Mouse (Mus musculus): ENCODE results near the gene Gramd2. TPM values are rescaled to one million over a fixed set of nuclear protein-coding genes. Genes with fewer than 3 reads are reported as not detected.

The Gramd2 gene
- polyA plus RNA-seq, 1 experiment from 2014 or later: 0.17 TPM

DNA sequence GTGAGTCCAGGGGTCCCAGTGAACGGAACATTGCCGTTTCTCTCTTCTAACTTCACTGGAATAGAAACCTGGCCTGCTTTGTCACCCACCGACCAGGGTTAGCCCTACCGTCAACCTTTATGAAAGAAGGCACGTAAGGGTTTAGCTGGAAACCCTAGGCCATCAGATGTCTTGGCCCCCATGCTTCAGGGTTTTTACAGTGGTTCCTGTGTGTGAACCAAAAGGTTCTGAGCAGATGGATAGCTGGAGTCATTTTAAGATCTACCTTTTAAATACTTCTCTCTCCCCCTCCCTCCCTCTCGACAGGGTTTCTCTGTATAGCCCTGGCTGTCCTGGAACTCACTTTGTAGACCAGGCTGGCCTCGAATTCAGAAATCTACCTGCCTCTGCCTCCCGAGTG is 13.9 kb upstream of the Gramd2 start:
- Histone ChIP-seq H3K27ac (ENCODE audit: low read depth, low read length) (no peak overlapping the region), H3K4me3 (ENCODE audit: low read depth, low read length) (no peak overlapping the region), H3K36me3 (ENCODE audit: control insufficient read depth, insufficient read depth, low read length) (peaks cover 41% of the 10 kb centered on the region), H3K27me3 (ENCODE audit: control insufficient read depth, insufficient read depth, low read length) (no peaks in the 10 kb centered on the region), H3K4me1 (ENCODE audit: control insufficient read depth, insufficient read depth, low read length) (peaks cover 7% of the 10 kb centered on the region), H3K9me3 (ENCODE audit: control insufficient read depth, low read length) (no peaks in the 10 kb centered on the region), H3K4me2 (ENCODE audit: low read depth) (no peak overlapping the region), H3K9ac (ENCODE audit: low read length) (no peak overlapping the region)
- DNase-seq (ENCODE audit: low spot score): no peak
- 90% methylated on average over 8 of the region's 8 CpGs for WGBS
- no peak for ATAC-seq (ENCODE audit: insufficient read depth, low FRiP score, low TSS enrichment)

DNA sequence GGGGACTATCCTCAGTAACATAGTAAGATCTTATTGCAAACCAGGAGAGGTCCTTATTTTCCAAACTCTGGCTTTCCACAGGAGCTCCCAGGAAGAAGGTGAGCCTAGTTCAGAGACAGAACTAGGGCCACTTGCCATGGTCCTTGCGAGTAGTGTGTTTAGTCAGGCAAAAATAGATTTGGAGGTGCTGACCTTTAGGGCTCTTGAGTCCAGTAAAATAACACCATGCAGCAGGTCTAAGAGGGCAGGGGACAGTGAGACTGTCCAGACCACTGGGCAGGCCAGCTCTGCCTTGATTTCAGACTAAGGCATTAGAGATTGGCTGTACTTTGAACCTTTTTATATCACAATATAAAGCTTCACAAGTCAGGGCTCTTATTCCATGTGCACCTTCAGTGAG is 13.1 kb upstream of the Gramd2 start:
- H3K27me3 ChIP-seq (ENCODE audit: control insufficient read depth, insufficient read depth, low read length): no peaks in the 10 kb centered on the region
- peaks cover 44% of the 10 kb centered on the region for H3K36me3 ChIP-seq (ENCODE audit: control insufficient read depth, insufficient read depth, low read length)
- H3K4me3 ChIP-seq (ENCODE audit: low read depth, low read length): no peak overlapping the region
- H3K9me3 ChIP-seq (ENCODE audit: control insufficient read depth, low read length): no peaks in the 10 kb centered on the region
- no peak overlapping the region for H3K9ac ChIP-seq (ENCODE audit: low read length)
- ATAC-seq (ENCODE audit: insufficient read depth, low FRiP score, low TSS enrichment): no peak
- WGBS: 90% methylated on average over 1 of the region's 1 CpGs
- H3K27ac ChIP-seq (ENCODE audit: low read depth, low read length): no peak overlapping the region
- H3K4me1 ChIP-seq (ENCODE audit: control insufficient read depth, insufficient read depth, low read length): peaks cover under 1% of the 10 kb centered on the region; the same call in 1 of the 2 replicates
- no peak overlapping the region for H3K4me2 ChIP-seq (ENCODE audit: low read depth)
- no peak for DNase-seq (ENCODE audit: low spot score)

GRCm38 (mm10) chr9:59667250-59667649 is 12.7 kb upstream of the Gramd2 start:
- no peaks in the 10 kb centered on the region for H3K27me3 ChIP-seq (ENCODE audit: control insufficient read depth, insufficient read depth, low read length)
- no peak overlapping the region for H3K4me3 ChIP-seq (ENCODE audit: low read depth, low read length)
- no peak overlapping the region for H3K4me2 ChIP-seq (ENCODE audit: low read depth)
- WGBS: 92% methylated on average over 4 of the region's 4 CpGs
- no peak overlapping the region for H3K9ac ChIP-seq (ENCODE audit: low read length)
- H3K4me1 ChIP-seq (ENCODE audit: control insufficient read depth, insufficient read depth, low read length): no peaks in the 10 kb centered on the region
- H3K9me3 ChIP-seq (ENCODE audit: control insufficient read depth, low read length): no peaks in the 10 kb centered on the region
- no peak overlapping the region for H3K27ac ChIP-seq (ENCODE audit: low read depth, low read length)
- ATAC-seq (ENCODE audit: insufficient read depth, low FRiP score, low TSS enrichment): no peak
- peaks cover 47% of the 10 kb centered on the region for H3K36me3 ChIP-seq (ENCODE audit: control insufficient read depth, insufficient read depth, low read length)
- no peak for DNase-seq (ENCODE audit: low spot score)

DNA sequence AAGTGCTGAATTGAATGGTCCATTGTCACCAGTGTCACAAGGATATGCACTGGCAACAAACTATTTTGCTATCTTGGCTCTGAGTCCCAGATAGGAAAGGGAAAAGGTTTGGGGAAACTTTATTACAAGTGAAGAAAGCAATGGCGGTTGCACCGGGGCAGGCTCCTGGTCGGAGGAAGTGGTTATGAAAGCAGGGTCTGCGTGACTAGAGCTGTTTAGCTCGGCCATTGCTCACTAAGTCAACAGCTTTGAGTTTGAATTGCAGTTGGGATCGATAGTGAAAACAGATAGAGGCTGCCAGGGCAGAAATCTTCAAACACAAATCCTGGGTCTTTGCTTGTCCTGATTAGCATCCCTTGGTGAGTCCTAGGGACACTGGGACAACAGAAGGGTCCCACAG is 12.0 kb upstream of the Gramd2 start:
- DNase-seq (ENCODE audit: low spot score) (no peak), ATAC-seq (ENCODE audit: insufficient read depth, low FRiP score, low TSS enrichment) (no peak)
- WGBS: 88% methylated on average over 6 of the region's 6 CpGs
- Histone ChIP-seq H3K27ac (ENCODE audit: low read depth, low read length) (no peak overlapping the region), H3K9ac (ENCODE audit: low read length) (no peak overlapping the region), H3K27me3 (ENCODE audit: control insufficient read depth, insufficient read depth, low read length) (no peaks in the 10 kb centered on the region), H3K4me3 (ENCODE audit: low read depth, low read length) (no peak overlapping the region), H3K9me3 (ENCODE audit: control insufficient read depth, low read length) (no peaks in the 10 kb centered on the region), H3K4me2 (ENCODE audit: low read depth) (no peak overlapping the region), H3K4me1 (ENCODE audit: control insufficient read depth, insufficient read depth, low read length) (no peaks in the 10 kb centered on the region), H3K36me3 (ENCODE audit: control insufficient read depth, insufficient read depth, low read length) (peaks cover 51% of the 10 kb centered on the region)

DNA sequence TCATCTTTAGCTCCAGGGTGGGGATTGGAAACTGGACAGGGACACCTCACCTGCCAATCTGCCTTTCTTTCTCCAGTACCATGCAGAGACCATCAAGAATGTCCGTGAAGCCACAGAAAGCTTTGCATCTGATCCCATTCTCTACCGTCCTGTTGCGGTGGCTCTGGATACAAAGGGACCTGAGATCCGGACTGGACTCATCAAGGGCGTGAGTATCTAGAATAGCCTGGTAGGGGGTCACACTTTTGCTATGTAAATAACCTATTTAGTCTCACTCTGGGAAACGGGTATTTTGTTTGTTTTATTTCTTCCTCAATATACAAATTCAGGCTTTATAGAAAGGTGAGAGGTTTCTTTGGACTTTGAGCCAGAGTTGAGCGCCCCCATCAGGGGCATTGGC is 11.5 kb upstream of the Gramd2 start:
- WGBS: 82% methylated on average over 7 of the region's 7 CpGs
- no peak for ATAC-seq (ENCODE audit: insufficient read depth, low FRiP score, low TSS enrichment)
- no peak overlapping the region for H3K9ac ChIP-seq (ENCODE audit: low read length)
- no peak overlapping the region for H3K27ac ChIP-seq (ENCODE audit: low read depth, low read length)
- H3K4me2 ChIP-seq (ENCODE audit: low read depth): no peak overlapping the region
- H3K27me3 ChIP-seq (ENCODE audit: control insufficient read depth, insufficient read depth, low read length): no peaks in the 10 kb centered on the region
- no peaks in the 10 kb centered on the region for H3K9me3 ChIP-seq (ENCODE audit: control insufficient read depth, low read length)
- peaks cover 52% of the 10 kb centered on the region for H3K36me3 ChIP-seq (ENCODE audit: control insufficient read depth, insufficient read depth, low read length)
- H3K4me3 ChIP-seq (ENCODE audit: low read depth, low read length): no peak overlapping the region
- DNase-seq (ENCODE audit: low spot score): no peak
- no peaks in the 10 kb centered on the region for H3K4me1 ChIP-seq (ENCODE audit: control insufficient read depth, insufficient read depth, low read length)

GRCm38 (mm10) chr9:59669172-59669571 is 10.8 kb upstream of the Gramd2 start:
- no peak overlapping the region for H3K9ac ChIP-seq (ENCODE audit: low read length)

GRCm38 (mm10) chr9:59672195-59672894 is 7.6 kb upstream of the Gramd2 start:
- peaks cover 53% of the 10 kb centered on the region for H3K36me3 ChIP-seq (ENCODE audit: control insufficient read depth, insufficient read depth, low read length)

More at GRCm38 (mm10) chr9:59669172-59669571, 10.8 kb upstream of the Gramd2 start:
- Histone ChIP-seq H3K4me1 (ENCODE audit: control insufficient read depth, insufficient read depth, low read length) (no peaks in the 10 kb centered on the region), H3K4me3 (ENCODE audit: low read depth, low read length) (no peak overlapping the region), H3K27me3 (ENCODE audit: control insufficient read depth, insufficient read depth, low read length) (no peaks in the 10 kb centered on the region), H3K9me3 (ENCODE audit: control insufficient read depth, low read length) (no peaks in the 10 kb centered on the region), H3K4me2 (ENCODE audit: low read depth) (no peak overlapping the region), H3K36me3 (ENCODE audit: control insufficient read depth, insufficient read depth, low read length) (peaks cover 55% of the 10 kb centered on the region), H3K27ac (ENCODE audit: low read depth, low read length) (no peak overlapping the region)
- 84% methylated on average over 4 of the region's 4 CpGs for whole genome bisulfite sequencing
- no peak for ATAC-seq (ENCODE audit: insufficient read depth, low FRiP score, low TSS enrichment)
- no peak for DNase-seq (ENCODE audit: low spot score)

DNA sequence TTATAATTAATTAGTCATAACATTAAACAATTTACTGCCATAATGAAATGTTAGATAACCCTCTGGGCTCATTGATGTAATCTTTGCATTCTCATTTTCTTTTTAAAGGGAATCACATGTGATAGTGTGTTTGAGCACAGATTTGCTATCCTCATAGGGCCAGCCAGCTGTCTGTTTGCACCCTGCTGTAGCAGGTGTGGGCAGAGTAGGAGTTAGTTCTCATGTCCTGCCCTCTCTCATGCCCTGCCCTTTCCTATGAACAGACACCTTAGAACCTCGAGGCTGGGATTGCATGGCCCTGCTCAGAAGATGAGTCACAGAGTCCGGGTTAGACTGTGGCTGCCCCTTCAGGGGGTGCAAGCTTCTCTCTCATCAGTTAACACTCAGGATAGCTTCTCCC is 6.5 kb upstream of the Gramd2 start:
- H3K4me3 ChIP-seq (ENCODE audit: low read depth, low read length): no peak overlapping the region
- H3K4me1 ChIP-seq (ENCODE audit: control insufficient read depth, insufficient read depth, low read length): no peaks in the 10 kb centered on the region
- H3K36me3 ChIP-seq (ENCODE audit: control insufficient read depth, insufficient read depth, low read length): peaks cover 47% of the 10 kb centered on the region
- no peak for ATAC-seq (ENCODE audit: insufficient read depth, low FRiP score, low TSS enrichment)
- 95% methylated on average over 2 of the region's 2 CpGs for WGBS
- H3K27me3 ChIP-seq (ENCODE audit: control insufficient read depth, insufficient read depth, low read length): no peaks in the 10 kb centered on the region
- DNase-seq (ENCODE audit: low spot score): no peak
- H3K4me2 ChIP-seq (ENCODE audit: low read depth): no peak overlapping the region
- no peak overlapping the region for H3K9ac ChIP-seq (ENCODE audit: low read length)
- no peak overlapping the region for H3K27ac ChIP-seq (ENCODE audit: low read depth, low read length)
- no peaks in the 10 kb centered on the region for H3K9me3 ChIP-seq (ENCODE audit: control insufficient read depth, low read length)

More at GRCm38 (mm10) chr9:59672195-59672894, 7.6 kb upstream of the Gramd2 start:
- Histone ChIP-seq H3K9me3 (ENCODE audit: control insufficient read depth, low read length) (no peaks in the 10 kb centered on the region), H3K27me3 (ENCODE audit: control insufficient read depth, insufficient read depth, low read length) (no peaks in the 10 kb centered on the region), H3K4me1 (ENCODE audit: control insufficient read depth, insufficient read depth, low read length) (no peaks in the 10 kb centered on the region), H3K4me3 (ENCODE audit: low read depth, low read length) (no peak overlapping the region), H3K9ac (ENCODE audit: low read length) (no peak overlapping the region), H3K27ac (ENCODE audit: low read depth, low read length) (no peak overlapping the region), H3K4me2 (ENCODE audit: low read depth) (no peak overlapping the region)
- no peak for DNase-seq (ENCODE audit: low spot score)
- WGBS: 92% methylated on average over 12 of the region's 12 CpGs
- ATAC-seq (ENCODE audit: insufficient read depth, low FRiP score, low TSS enrichment): no peak

GRCm38 (mm10) chr9:59675598-59675997 is 4.3 kb upstream of the Gramd2 start:
- no peak for ATAC-seq (ENCODE audit: insufficient read depth, low FRiP score, low TSS enrichment)
- Histone ChIP-seq H3K4me1 (ENCODE audit: control insufficient read depth, insufficient read depth, low read length) (peaks cover 7% of the 10 kb centered on the region; the same call in 1 of the 2 replicates), H3K9ac (ENCODE audit: low read length) (no peak overlapping the region), H3K4me2 (ENCODE audit: low read depth) (no peak overlapping the region), H3K36me3 (ENCODE audit: control insufficient read depth, insufficient read depth, low read length) (peaks cover 47% of the 10 kb centered on the region), H3K27ac (ENCODE audit: low read depth, low read length) (no peak overlapping the region), H3K9me3 (ENCODE audit: control insufficient read depth, low read length) (no peaks in the 10 kb centered on the region), H3K27me3 (ENCODE audit: control insufficient read depth, insufficient read depth, low read length) (peaks cover 4% of the 10 kb centered on the region), H3K4me3 (ENCODE audit: low read depth, low read length) (no peak overlapping the region)
- WGBS: 89% methylated on average over 14 of the region's 14 CpGs
- no peak for DNase-seq (ENCODE audit: low spot score)

Data from neural tube, embryonic 11.5 days (tissue).